Mouse (Mus musculus): ENCODE results near the gene Ust. TPM values are rescaled to one million over a fixed set of nuclear protein-coding genes. Genes with fewer than 3 reads are reported as not detected.

Ust gene
- total and polyA plus RNA-seq, 3 experiments, result 0.11 TPM; not detected in 2

GRCm38 (mm10) chr10:8519014-8519491 lies 428 bp upstream of the Ust start:
- H3K36me3 ChIP-seq (replicated peaks), result no peaks in the 10 kb centered on the region
- DNase-seq (ENCODE audit: low spot score), result no peak
- TF ChIP-seq POLR2AphosphoS5 (IDR thresholded peaks at IDR 0.05; ENCODE audit: insufficient replicate concordance, low read depth, low read length), result no peak
- TF ChIP-seq GATA2 (IDR thresholded peaks at IDR 0.05; ENCODE audit: borderline replicate concordance, low read depth, low read length), result no peak
- no peak for TF ChIP-seq TAL1 (conservative IDR thresholded peaks at IDR 0.05; ENCODE audit: low read depth, low read length)
- no peak for TF ChIP-seq GATA1 (IDR thresholded peaks at IDR 0.05; ENCODE audit: borderline replicate concordance, low read length)
- no peak for TF ChIP-seq CTCF (IDR thresholded peaks at IDR 0.05; ENCODE audit: low read depth, low read length)
- peaks cover 44% of the 10 kb centered on the region for H3K9me3 ChIP-seq (replicated peaks)
- no peaks in the 10 kb centered on the region for H3K4me1 ChIP-seq (ENCODE audit: insufficient read depth, low read depth, low read length)
- no peaks in the 10 kb centered on the region for H3K27me3 ChIP-seq (ENCODE audit: insufficient read depth, low read length)
- no peak for ATAC-seq (ENCODE audit: extremely low read depth, insufficient number of reproducible peaks, low FRiP score, poor library complexity, severe bottlenecking)
- no peak overlapping the region for H3K4me3 ChIP-seq (ENCODE audit: low read depth, low read length)

- no peaks in the 10 kb centered on the region for H3K4me1 ChIP-seq (ENCODE audit: insufficient read depth, low read depth, low read length)
- H3K27me3 ChIP-seq (ENCODE audit: insufficient read depth, low read length), result no peaks in the 10 kb centered on the region
- DNase-seq (ENCODE audit: low spot score) (no peak), ATAC-seq (ENCODE audit: extremely low read depth, insufficient number of reproducible peaks, low FRiP score, poor library complexity, severe bottlenecking) (no peak)
- TF ChIP-seq TAL1 (conservative IDR thresholded peaks at IDR 0.05; ENCODE audit: low read depth, low read length) (no peak), CTCF (IDR thresholded peaks at IDR 0.05; ENCODE audit: low read depth, low read length) (no peak), GATA2 (IDR thresholded peaks at IDR 0.05; ENCODE audit: borderline replicate concordance, low read depth, low read length) (no peak), POLR2AphosphoS5 (IDR thresholded peaks at IDR 0.05; ENCODE audit: insufficient replicate concordance, low read depth, low read length) (no peak), GATA1 (IDR thresholded peaks at IDR 0.05; ENCODE audit: borderline replicate concordance, low read length) (no peak)
- no peak overlapping the region; the same call in 1 of the 2 replicates for H3K4me3 ChIP-seq (ENCODE audit: low read depth, low read length)
- peaks cover 44% of the 10 kb centered on the region for H3K9me3 ChIP-seq (replicated peaks)
- no peaks in the 10 kb centered on the region for H3K36me3 ChIP-seq (replicated peaks)
These were observed 959 bp downstream of the Ust start for GRCm38 (mm10) chr10:8517591-8518140.

GRCm38 (mm10) chr10:8516916-8517524 lies 1.6 kb downstream of the Ust start:
- TF ChIP-seq GATA1 (IDR thresholded peaks at IDR 0.05; ENCODE audit: borderline replicate concordance, low read length) (no peak), GATA2 (IDR thresholded peaks at IDR 0.05; ENCODE audit: borderline replicate concordance, low read depth, low read length) (no peak), TAL1 (conservative IDR thresholded peaks at IDR 0.05; ENCODE audit: low read depth, low read length) (no peak)
- H3K27me3 ChIP-seq (ENCODE audit: insufficient read depth, low read length), result no peaks in the 10 kb centered on the region
- ATAC-seq (ENCODE audit: extremely low read depth, insufficient number of reproducible peaks, low FRiP score, poor library complexity, severe bottlenecking), result no peak

GRCm38 (mm10) chr10:8513690-8514089 lies 4.9 kb downstream of the Ust start:
- ATAC-seq (ENCODE audit: extremely low read depth, insufficient number of reproducible peaks, low FRiP score, poor library complexity, severe bottlenecking) (no peak), DNase-seq (ENCODE audit: low spot score) (no peak)
- H3K4me1 ChIP-seq (ENCODE audit: insufficient read depth, low read depth, low read length), result no peaks in the 10 kb centered on the region
- no peak overlapping the region for H3K4me3 ChIP-seq (ENCODE audit: low read depth, low read length)
- no peaks in the 10 kb centered on the region for H3K36me3 ChIP-seq (replicated peaks)
- H3K9me3 ChIP-seq (replicated peaks), result peaks cover 30% of the 10 kb centered on the region
- H3K27me3 ChIP-seq (ENCODE audit: insufficient read depth, low read length), result no peaks in the 10 kb centered on the region
- TF ChIP-seq GATA2 (IDR thresholded peaks at IDR 0.05; ENCODE audit: borderline replicate concordance, low read depth, low read length) (no peak), CTCF (IDR thresholded peaks at IDR 0.05; ENCODE audit: low read depth, low read length) (no peak)

More at GRCm38 (mm10) chr10:8516916-8517524, 1.6 kb downstream of the Ust start:
- Histone ChIP-seq H3K4me1 (ENCODE audit: insufficient read depth, low read depth, low read length) (no peaks in the 10 kb centered on the region), H3K4me3 (ENCODE audit: low read depth, low read length) (no peak overlapping the region), H3K36me3 (replicated peaks) (no peaks in the 10 kb centered on the region), H3K9me3 (replicated peaks) (peaks cover 42% of the 10 kb centered on the region)
- DNase-seq (ENCODE audit: low spot score), result no peak

GRCm38 (mm10) chr10:8512222-8512621 lies 6.4 kb downstream of the Ust start:
- TF ChIP-seq GATA2 (IDR thresholded peaks at IDR 0.05; ENCODE audit: borderline replicate concordance, low read depth, low read length) (no peak), POLR2AphosphoS5 (IDR thresholded peaks at IDR 0.05; ENCODE audit: insufficient replicate concordance, low read depth, low read length) (no peak), TAL1 (conservative IDR thresholded peaks at IDR 0.05; ENCODE audit: low read depth, low read length) (no peak), GATA1 (IDR thresholded peaks at IDR 0.05; ENCODE audit: borderline replicate concordance, low read length) (no peak), CTCF (IDR thresholded peaks at IDR 0.05; ENCODE audit: low read depth, low read length) (no peak)
- Histone ChIP-seq H3K27me3 (ENCODE audit: insufficient read depth, low read length) (no peaks in the 10 kb centered on the region), H3K9me3 (replicated peaks) (peaks cover 18% of the 10 kb centered on the region), H3K36me3 (replicated peaks) (no peaks in the 10 kb centered on the region), H3K4me1 (ENCODE audit: insufficient read depth, low read depth, low read length) (no peaks in the 10 kb centered on the region), H3K4me3 (ENCODE audit: low read depth, low read length) (no peak overlapping the region)
- ATAC-seq (ENCODE audit: extremely low read depth, insufficient number of reproducible peaks, low FRiP score, poor library complexity, severe bottlenecking), result no peak
- DNase-seq (ENCODE audit: low spot score), result no peak

- Histone ChIP-seq H3K4me3 (ENCODE audit: low read depth, low read length) (no peak overlapping the region), H3K9me3 (replicated peaks) (peaks cover 15% of the 10 kb centered on the region), H3K36me3 (replicated peaks) (no peaks in the 10 kb centered on the region), H3K27me3 (ENCODE audit: insufficient read depth, low read length) (no peaks in the 10 kb centered on the region), H3K4me1 (ENCODE audit: insufficient read depth, low read depth, low read length) (no peaks in the 10 kb centered on the region)
- TF ChIP-seq POLR2AphosphoS5 (IDR thresholded peaks at IDR 0.05; ENCODE audit: insufficient replicate concordance, low read depth, low read length) (no peak), CTCF (IDR thresholded peaks at IDR 0.05; ENCODE audit: low read depth, low read length) (no peak), GATA1 (IDR thresholded peaks at IDR 0.05; ENCODE audit: borderline replicate concordance, low read length) (no peak), TAL1 (conservative IDR thresholded peaks at IDR 0.05; ENCODE audit: low read depth, low read length) (no peak), GATA2 (IDR thresholded peaks at IDR 0.05; ENCODE audit: borderline replicate concordance, low read depth, low read length) (no peak)
- ATAC-seq (ENCODE audit: extremely low read depth, insufficient number of reproducible peaks, low FRiP score, poor library complexity, severe bottlenecking) (no peak), DNase-seq (ENCODE audit: low spot score) (no peak)
These were observed 6.9 kb downstream of the Ust start for GRCm38 (mm10) chr10:8511760-8512159.

Data from G1E (cell line).